Mouse (Mus musculus): ENCODE data around the gene Tgfbr1. TPM values are rescaled to one million over a fixed set of nuclear protein-coding genes. Genes with fewer than 3 reads are reported as not detected.

Gene Tgfbr1
- polyA plus RNA-seq, 1 experiment = 5.6 TPM

- Histone ChIP-seq H3K27ac (ENCODE audit: control insufficient read depth, insufficient read depth, low read depth, low read length, poor library complexity) (no peak overlapping the region), H3K4me3 (replicated peaks; ENCODE audit: control insufficient read depth, low read depth, low read length) (no peak overlapping the region), H3K4me1 (ENCODE audit: control insufficient read depth, insufficient read depth, low read length) (no peaks in the 10 kb centered on the region)
- TF ChIP-seq CTCF (IDR thresholded peaks at IDR 0.05; ENCODE audit: control insufficient read depth, insufficient read depth, low read length) (peak; percentile 36; the same call in 1 of the 2 replicates), POLR2A (IDR thresholded peaks at IDR 0.05; ENCODE audit: borderline replicate concordance, control insufficient read depth, low read depth, low read length) (no peak)
- WGBS = 34% methylated on average over 9 of the region's 9 CpGs
Observed at GRCm38 (mm10) chr4:47419268-47419973, 66.4 kb downstream of the Tgfbr1 start.

GRCm38 (mm10) chr4:47420191-47420590, 67.2 kb downstream of the Tgfbr1 start:
- 50% methylated on average over 7 of the region's 7 CpGs for WGBS
- TF ChIP-seq CTCF (IDR thresholded peaks at IDR 0.05; ENCODE audit: control insufficient read depth, insufficient read depth, low read length) = no peak
- no peak for TF ChIP-seq POLR2A (IDR thresholded peaks at IDR 0.05; ENCODE audit: borderline replicate concordance, control insufficient read depth, low read depth, low read length)
- no peaks in the 10 kb centered on the region for H3K4me1 ChIP-seq (ENCODE audit: control insufficient read depth, insufficient read depth, low read length)

GRCm38 (mm10) chr4:47422194-47422593, 69.2 kb downstream of the Tgfbr1 start:
- Histone ChIP-seq H3K4me1 (ENCODE audit: control insufficient read depth, insufficient read depth, low read length) (no peaks in the 10 kb centered on the region), H3K27ac (ENCODE audit: control insufficient read depth, insufficient read depth, low read depth, low read length, poor library complexity) (no peak overlapping the region), H3K4me3 (replicated peaks; ENCODE audit: control insufficient read depth, low read depth, low read length) (no peak overlapping the region)
- TF ChIP-seq POLR2A (IDR thresholded peaks at IDR 0.05; ENCODE audit: borderline replicate concordance, control insufficient read depth, low read depth, low read length) = no peak
- no peak for TF ChIP-seq CTCF (IDR thresholded peaks at IDR 0.05; ENCODE audit: control insufficient read depth, insufficient read depth, low read length)
- WGBS = 14% methylated on average over 3 of the region's 3 CpGs

More at GRCm38 (mm10) chr4:47420191-47420590, 67.2 kb downstream of the Tgfbr1 start:
- Histone ChIP-seq H3K4me3 (replicated peaks; ENCODE audit: control insufficient read depth, low read depth, low read length) (no peak overlapping the region), H3K27ac (ENCODE audit: control insufficient read depth, insufficient read depth, low read depth, low read length, poor library complexity) (no peak overlapping the region)

GRCm38 (mm10) chr4:47422946-47423345, 69.9 kb downstream of the Tgfbr1 start:
- Histone ChIP-seq H3K4me1 (ENCODE audit: control insufficient read depth, insufficient read depth, low read length) (no peaks in the 10 kb centered on the region), H3K4me3 (replicated peaks; ENCODE audit: control insufficient read depth, low read depth, low read length) (no peak overlapping the region), H3K27ac (ENCODE audit: control insufficient read depth, insufficient read depth, low read depth, low read length, poor library complexity) (no peak overlapping the region)
- no peak for TF ChIP-seq CTCF (IDR thresholded peaks at IDR 0.05; ENCODE audit: control insufficient read depth, insufficient read depth, low read length)
- TF ChIP-seq POLR2A (IDR thresholded peaks at IDR 0.05; ENCODE audit: borderline replicate concordance, control insufficient read depth, low read depth, low read length) = no peak
- 71% methylated on average over 3 of the region's 3 CpGs for WGBS

- 49% methylated on average over 2 of the region's 2 CpGs for WGBS
- no peak overlapping the region for H3K4me3 ChIP-seq (replicated peaks; ENCODE audit: control insufficient read depth, low read depth, low read length)
- H3K27ac ChIP-seq (ENCODE audit: control insufficient read depth, insufficient read depth, low read depth, low read length, poor library complexity) = no peak overlapping the region
- H3K4me1 ChIP-seq (ENCODE audit: control insufficient read depth, insufficient read depth, low read length) = no peaks in the 10 kb centered on the region
- no peak for TF ChIP-seq POLR2A (IDR thresholded peaks at IDR 0.05; ENCODE audit: borderline replicate concordance, control insufficient read depth, low read depth, low read length)
- no peak for TF ChIP-seq CTCF (IDR thresholded peaks at IDR 0.05; ENCODE audit: control insufficient read depth, insufficient read depth, low read length)
Observed at GRCm38 (mm10) chr4:47424376-47424775, 71.4 kb downstream of the Tgfbr1 start.

- WGBS = 17% methylated on average over 16 of the region's 16 CpGs
- H3K4me3 ChIP-seq (replicated peaks; ENCODE audit: control insufficient read depth, low read depth, low read length) = no peak overlapping the region
- peaks cover 2% of the 10 kb centered on the region; the same call in 1 of the 2 replicates for H3K4me1 ChIP-seq (ENCODE audit: control insufficient read depth, insufficient read depth, low read length)
- H3K27ac ChIP-seq (ENCODE audit: control insufficient read depth, insufficient read depth, low read depth, low read length, poor library complexity) = no peak overlapping the region
- TF ChIP-seq CTCF (IDR thresholded peaks at IDR 0.05; ENCODE audit: control insufficient read depth, insufficient read depth, low read length) = no peak
Observed at GRCm38 (mm10) chr4:47425247-47425830, 72.3 kb downstream of the Tgfbr1 start.

GRCm38 (mm10) chr4:47427606-47428005, 74.6 kb downstream of the Tgfbr1 start:
- peaks cover 2% of the 10 kb centered on the region; the same call in 1 of the 2 replicates for H3K4me1 ChIP-seq (ENCODE audit: control insufficient read depth, insufficient read depth, low read length)
- no peak overlapping the region for H3K4me3 ChIP-seq (replicated peaks; ENCODE audit: control insufficient read depth, low read depth, low read length)
- no peak for TF ChIP-seq CTCF (IDR thresholded peaks at IDR 0.05; ENCODE audit: control insufficient read depth, insufficient read depth, low read length)
- H3K27ac ChIP-seq (ENCODE audit: control insufficient read depth, insufficient read depth, low read depth, low read length, poor library complexity) = no peak overlapping the region
- WGBS = 79% methylated on average over 3 of the region's 3 CpGs

GRCm38 (mm10) chr4:47430557-47430956, 77.5 kb downstream of the Tgfbr1 start:
- no peak for TF ChIP-seq POLR2A (IDR thresholded peaks at IDR 0.05; ENCODE audit: borderline replicate concordance, control insufficient read depth, low read depth, low read length)
- no peak for TF ChIP-seq CTCF (IDR thresholded peaks at IDR 0.05; ENCODE audit: control insufficient read depth, insufficient read depth, low read length)
- WGBS = 34% methylated on average over 6 of the region's 6 CpGs
- Histone ChIP-seq H3K27ac (ENCODE audit: control insufficient read depth, insufficient read depth, low read depth, low read length, poor library complexity) (no peak overlapping the region), H3K4me3 (replicated peaks; ENCODE audit: control insufficient read depth, low read depth, low read length) (no peak overlapping the region), H3K4me1 (ENCODE audit: control insufficient read depth, insufficient read depth, low read length) (peaks cover 2% of the 10 kb centered on the region; the same call in 1 of the 2 replicates)

Measured in bone marrow, adult 2 months (tissue).